Mouse (Mus musculus): Measurements from ENCODE around the gene Fstl3. TPM values are rescaled to one million over a fixed set of nuclear protein-coding genes. Genes with fewer than 3 reads are reported as not detected.

Fstl3 gene
- total and polyA plus RNA-seq, 3 experiments = 0.05 to 0.22 TPM; not detected in 1

- TF ChIP-seq POLR2AphosphoS5 (IDR thresholded peaks at IDR 0.05; ENCODE audit: insufficient replicate concordance, low read depth, low read length) (no peak), GATA2 (IDR thresholded peaks at IDR 0.05; ENCODE audit: borderline replicate concordance, low read depth, low read length) (no peak), GATA1 (IDR thresholded peaks at IDR 0.05; ENCODE audit: borderline replicate concordance, low read length) (no peak), TAL1 (conservative IDR thresholded peaks at IDR 0.05; ENCODE audit: low read depth, low read length) (no peak), CTCF (IDR thresholded peaks at IDR 0.05; ENCODE audit: low read depth, low read length) (no peak)
- Histone ChIP-seq H3K4me3 (ENCODE audit: low read depth, low read length) (no peak overlapping the region), H3K36me3 (replicated peaks) (peaks cover 16% of the 10 kb centered on the region), H3K9me3 (replicated peaks) (peaks cover 7% of the 10 kb centered on the region), H3K4me1 (ENCODE audit: insufficient read depth, low read depth, low read length) (peaks cover 41% of the 10 kb centered on the region), H3K27me3 (ENCODE audit: insufficient read depth, low read length) (peaks cover 13% of the 10 kb centered on the region)
- DNase-seq (ENCODE audit: low spot score) (no peak), ATAC-seq (ENCODE audit: extremely low read depth, insufficient number of reproducible peaks, low FRiP score, poor library complexity, severe bottlenecking) (no peak)
Observed at GRCm38 (mm10) chr10:79769329-79769728, 7.7 kb upstream of the Fstl3 start.

- ATAC-seq (ENCODE audit: extremely low read depth, insufficient number of reproducible peaks, low FRiP score, poor library complexity, severe bottlenecking) = no peak
Observed at GRCm38 (mm10) chr10:79772320-79772719, 4.8 kb upstream of the Fstl3 start.

GRCm38 (mm10) chr10:79773208-79773607 is 3.9 kb upstream of the Fstl3 start:
- DNase-seq (ENCODE audit: low spot score) = no peak
- H3K4me3 ChIP-seq (ENCODE audit: low read depth, low read length) = no peak overlapping the region
- peaks cover 17% of the 10 kb centered on the region for H3K4me1 ChIP-seq (ENCODE audit: insufficient read depth, low read depth, low read length)
- ATAC-seq (ENCODE audit: extremely low read depth, insufficient number of reproducible peaks, low FRiP score, poor library complexity, severe bottlenecking) = no peak
- H3K27me3 ChIP-seq (ENCODE audit: insufficient read depth, low read length) = peaks cover 33% of the 10 kb centered on the region
- no peak for TF ChIP-seq TAL1 (conservative IDR thresholded peaks at IDR 0.05; ENCODE audit: low read depth, low read length)
- H3K9me3 ChIP-seq (replicated peaks) = peaks cover 11% of the 10 kb centered on the region
- H3K36me3 ChIP-seq (replicated peaks) = no peaks in the 10 kb centered on the region

More at GRCm38 (mm10) chr10:79772320-79772719, 4.8 kb upstream of the Fstl3 start:
- Histone ChIP-seq H3K36me3 (replicated peaks) (no peaks in the 10 kb centered on the region), H3K27me3 (ENCODE audit: insufficient read depth, low read length) (peaks cover 25% of the 10 kb centered on the region), H3K4me3 (ENCODE audit: low read depth, low read length) (no peak overlapping the region), H3K9me3 (replicated peaks) (peaks cover 11% of the 10 kb centered on the region), H3K4me1 (ENCODE audit: insufficient read depth, low read depth, low read length) (peaks cover 22% of the 10 kb centered on the region)
- DNase-seq (ENCODE audit: low spot score) = no peak
- TF ChIP-seq POLR2AphosphoS5 (IDR thresholded peaks at IDR 0.05; ENCODE audit: insufficient replicate concordance, low read depth, low read length) (no peak), CTCF (IDR thresholded peaks at IDR 0.05; ENCODE audit: low read depth, low read length) (no peak), GATA2 (IDR thresholded peaks at IDR 0.05; ENCODE audit: borderline replicate concordance, low read depth, low read length) (no peak), TAL1 (conservative IDR thresholded peaks at IDR 0.05; ENCODE audit: low read depth, low read length) (no peak), GATA1 (IDR thresholded peaks at IDR 0.05; ENCODE audit: borderline replicate concordance, low read length) (no peak)

GRCm38 (mm10) chr10:79774486-79775279 is 2.4 kb upstream of the Fstl3 start:
- DNase-seq (ENCODE audit: low spot score) = no peak
- TF ChIP-seq POLR2AphosphoS5 (IDR thresholded peaks at IDR 0.05; ENCODE audit: insufficient replicate concordance, low read depth, low read length) (no peak), GATA1 (IDR thresholded peaks at IDR 0.05; ENCODE audit: borderline replicate concordance, low read length) (no peak), CTCF (IDR thresholded peaks at IDR 0.05; ENCODE audit: low read depth, low read length) (peak; percentile 22; the same call in 1 of the 2 replicates)
- peaks cover 11% of the 10 kb centered on the region for H3K9me3 ChIP-seq (replicated peaks)
- no peaks in the 10 kb centered on the region for H3K36me3 ChIP-seq (replicated peaks)
- H3K4me3 ChIP-seq (ENCODE audit: low read depth, low read length) = no peak overlapping the region
- ATAC-seq (ENCODE audit: extremely low read depth, insufficient number of reproducible peaks, low FRiP score, poor library complexity, severe bottlenecking) = no peak
- H3K4me1 ChIP-seq (ENCODE audit: insufficient read depth, low read depth, low read length) = peaks cover 9% of the 10 kb centered on the region
- peaks cover 45% of the 10 kb centered on the region for H3K27me3 ChIP-seq (ENCODE audit: insufficient read depth, low read length)

GRCm38 (mm10) chr10:79778006-79778405 is 934 bp downstream of the Fstl3 start:
- no peak for TF ChIP-seq GATA2 (IDR thresholded peaks at IDR 0.05; ENCODE audit: borderline replicate concordance, low read depth, low read length)
- TF ChIP-seq CTCF (IDR thresholded peaks at IDR 0.05; ENCODE audit: low read depth, low read length) = no peak
- TF ChIP-seq TAL1 (conservative IDR thresholded peaks at IDR 0.05; ENCODE audit: low read depth, low read length) = no peak
- no peak for TF ChIP-seq POLR2AphosphoS5 (IDR thresholded peaks at IDR 0.05; ENCODE audit: insufficient replicate concordance, low read depth, low read length)
- TF ChIP-seq GATA1 (IDR thresholded peaks at IDR 0.05; ENCODE audit: borderline replicate concordance, low read length) = no peak
- H3K9me3 ChIP-seq (replicated peaks) = peaks cover 6% of the 10 kb centered on the region
- no peak overlapping the region for H3K4me3 ChIP-seq (ENCODE audit: low read depth, low read length)
- H3K4me1 ChIP-seq (ENCODE audit: insufficient read depth, low read depth, low read length) = peaks cover 23% of the 10 kb centered on the region
- H3K27me3 ChIP-seq (ENCODE audit: insufficient read depth, low read length) = peaks cover 59% of the 10 kb centered on the region
- no peak for DNase-seq (ENCODE audit: low spot score)
- no peaks in the 10 kb centered on the region for H3K36me3 ChIP-seq (replicated peaks)
- ATAC-seq (ENCODE audit: extremely low read depth, insufficient number of reproducible peaks, low FRiP score, poor library complexity, severe bottlenecking) = no peak

- ATAC-seq (ENCODE audit: extremely low read depth, insufficient number of reproducible peaks, low FRiP score, poor library complexity, severe bottlenecking) (no peak), DNase-seq (ENCODE audit: low spot score) (no peak)
- Histone ChIP-seq H3K9me3 (replicated peaks) (peaks cover 6% of the 10 kb centered on the region), H3K36me3 (replicated peaks) (no peaks in the 10 kb centered on the region), H3K4me1 (ENCODE audit: insufficient read depth, low read depth, low read length) (peaks cover 23% of the 10 kb centered on the region), H3K27me3 (ENCODE audit: insufficient read depth, low read length) (peaks cover 54% of the 10 kb centered on the region), H3K4me3 (ENCODE audit: low read depth, low read length) (no peak overlapping the region)
- TF ChIP-seq GATA2 (IDR thresholded peaks at IDR 0.05; ENCODE audit: borderline replicate concordance, low read depth, low read length) (no peak), POLR2AphosphoS5 (IDR thresholded peaks at IDR 0.05; ENCODE audit: insufficient replicate concordance, low read depth, low read length) (no peak), TAL1 (conservative IDR thresholded peaks at IDR 0.05; ENCODE audit: low read depth, low read length) (no peak), GATA1 (IDR thresholded peaks at IDR 0.05; ENCODE audit: borderline replicate concordance, low read length) (no peak), CTCF (IDR thresholded peaks at IDR 0.05; ENCODE audit: low read depth, low read length) (no peak)
Observed at GRCm38 (mm10) chr10:79779193-79779592, 2.1 kb downstream of the Fstl3 start.
